Mouse (Mus musculus) left cerebral cortex, adult 9 months (tissue): ENCODE results near the gene Tmed1.
"Not testable (repeated sequence)": the region's sequence is repeated elsewhere in the genome, so short reads cannot be mapped to it uniquely, and the experiment has no call there.

Source experiments
- DNase-seq, 2 experiments: peaks; one replicate each; pipeline ENCODE4 v3.0.0; 2022; ENCODE audit warnings: low spot score in 2 of 2

The Tmed1 gene

GRCm38 (mm10) chr9:21509772-21510688 lies at the start of gene Tmed1:
Tmed1 (minus strand) TSS chr9:21510252.
- peak; percentile 95 for DNase-seq

GRCm38 (mm10) chr9:21559151-21559550 lies 49.1 kb upstream of the Tmed1 start:
- DNase-seq, result no peak

- no peak for DNase-seq
These were observed 48.3 kb upstream of the Tmed1 start for GRCm38 (mm10) chr9:21558366-21558765.

GRCm38 (mm10) chr9:21557556-21557955 lies 47.5 kb upstream of the Tmed1 start:
- DNase-seq, result no peak

GRCm38 (mm10) chr9:21556996-21557395 lies 46.9 kb upstream of the Tmed1 start:
- no peak for DNase-seq

GRCm38 (mm10) chr9:21555198-21555742 lies 45.2 kb upstream of the Tmed1 start:
- no peak for DNase-seq

GRCm38 (mm10) chr9:21553607-21554273 lies 43.7 kb upstream of the Tmed1 start:
- no peak for DNase-seq

GRCm38 (mm10) chr9:21551049-21551448 lies 41.0 kb upstream of the Tmed1 start:
- DNase-seq, result no peak

- DNase-seq, result peak; percentile 27 to 32
These were observed 37.3 kb upstream of the Tmed1 start for GRCm38 (mm10) chr9:21547075-21547941.

- peak; percentile 26 to 39 for DNase-seq
These were observed 36.7 kb upstream of the Tmed1 start, which contains the start of gene Carm1 for GRCm38 (mm10) chr9:21546789-21547074. Carm1 (plus strand) TSS chr9:21546894.

- peak; percentile 98 to 99 for DNase-seq
These were observed 36.1 kb upstream of the Tmed1 start for GRCm38 (mm10) chr9:21545916-21546788.

GRCm38 (mm10) chr9:21545351-21545915 lies 35.4 kb upstream of the Tmed1 start:
- DNase-seq, result no peak

- not testable (repeated sequence) for DNase-seq
These were observed 31.9 kb upstream of the Tmed1 start for GRCm38 (mm10) chr9:21542001-21542400.

- no peak for DNase-seq
These were observed 30.1 kb upstream of the Tmed1 start for GRCm38 (mm10) chr9:21539981-21540753.

GRCm38 (mm10) chr9:21537009-21537408 lies 27.0 kb upstream of the Tmed1 start:
- no peak for DNase-seq

GRCm38 (mm10) chr9:21536501-21536900 lies 26.4 kb upstream of the Tmed1 start:
- DNase-seq, result no peak

GRCm38 (mm10) chr9:21527917-21528324 lies 17.9 kb upstream of the Tmed1 start:
- DNase-seq, result no peak

- no peak for DNase-seq
These were observed 17.2 kb upstream of the Tmed1 start for GRCm38 (mm10) chr9:21527100-21527801.

- no peak for DNase-seq
These were observed 16.5 kb upstream of the Tmed1 start for GRCm38 (mm10) chr9:21526634-21526944.
